Mouse (Mus musculus) neural tube, postnatal 0 days (tissue): ENCODE data around the gene Sun1. TPM values are rescaled to one million over a fixed set of nuclear protein-coding genes. Genes with fewer than 3 reads are reported as not detected.

Experiments
- polyA plus RNA-seq: library from polyadenylated mRNA; unstranded; fragments of >200 nt; fragmentation: Nextera tagmentation; extraction: Ambion mirVana; gene quantifications from 2 replicates; pipeline ENCODE4 v1.2.1, GENCODE M21; 2015

The Sun1 gene
- polyA plus RNA-seq = 31.2 and 34.3 TPM in 2 replicates

GRCm38 (mm10) chr5:139199995-139200769 is at the start of gene Sun1:
Sun1 (plus strand) TSS chr5:139200637.

DNA sequence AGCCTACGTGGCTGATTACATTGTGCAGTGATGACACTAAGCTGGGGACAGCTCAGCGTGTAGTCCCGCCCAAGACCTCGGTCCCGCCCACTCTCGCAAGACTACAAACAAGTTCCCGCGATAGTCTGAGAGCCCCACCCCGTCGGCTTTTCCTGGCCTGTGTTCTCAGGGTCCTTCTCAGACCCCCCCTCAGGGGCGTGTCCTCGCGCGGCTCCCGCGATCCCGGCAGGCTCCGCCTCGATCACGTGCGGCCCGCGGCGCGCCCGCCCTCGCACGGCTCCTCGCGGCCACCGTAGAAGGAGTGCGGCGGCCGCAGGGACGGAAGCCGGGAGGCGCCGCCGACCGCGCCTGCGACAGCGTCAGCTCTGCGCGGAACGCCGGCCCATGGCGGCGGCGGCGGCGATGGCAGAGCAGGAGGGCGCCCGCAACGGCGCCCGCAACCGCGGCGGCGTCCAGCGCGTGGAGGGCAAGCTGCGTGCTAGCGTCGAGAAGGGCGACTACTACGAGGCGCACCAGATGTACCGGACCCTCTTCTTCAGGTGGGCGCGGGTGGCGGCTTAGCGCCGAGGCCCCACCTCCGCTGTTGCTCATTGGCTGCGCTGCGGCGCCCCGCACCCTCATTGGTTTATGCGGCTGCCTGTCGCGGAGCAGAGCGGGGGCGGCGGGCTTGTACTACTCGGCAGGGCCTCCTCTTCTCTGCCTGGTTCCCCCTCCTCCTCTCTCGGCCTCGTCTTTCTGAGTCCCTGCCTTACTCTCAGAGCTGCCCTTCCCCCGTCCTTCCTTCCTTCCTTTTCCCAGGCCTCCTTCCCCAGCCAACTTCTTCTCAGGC is 51.9 kb downstream of the Sun1 start, which contains the start of gene Get4:
Get4 (plus strand) TSS at position 244 of the 829 bp plus-strand sequence.

Other genes starting within 250 kb of the Sun1 start
- gene Pdgfa, start 203.3 kb upstream of the Sun1 start, polyA plus RNA-seq = 63.1 and 71.3 TPM in 2 replicates
- 331 and 348 TPM in 2 replicates for gene Prkar1b, start 50.6 kb upstream of the Sun1 start, polyA plus RNA-seq
- 2.4 and 3.0 TPM in 2 replicates for gene Dnaaf5, start 50.4 kb upstream of the Sun1 start, polyA plus RNA-seq
- gene Get4, start 51.7 kb downstream of the Sun1 start, polyA plus RNA-seq = 131 and 137 TPM in 2 replicates
- 156 TPM in 2 replicates for gene Adap1, start 125.0 kb downstream of the Sun1 start, polyA plus RNA-seq
- 77.9 and 87.1 TPM in 2 replicates for gene Cox19, start 150.8 kb downstream of the Sun1 start, polyA plus RNA-seq
- not detected in 2 replicates for gene Cyp2w1, start 152.0 kb downstream of the Sun1 start, polyA plus RNA-seq
- gene Gpr146, start 177.1 kb downstream of the Sun1 start, polyA plus RNA-seq = 4.7 and 4.8 TPM in 2 replicates
- 0.31 and 0.49 TPM in 2 replicates for gene C130050O18Rik, start 204.6 kb downstream of the Sun1 start, polyA plus RNA-seq
- gene Gper1, start 222.5 kb downstream of the Sun1 start, polyA plus RNA-seq = 5.1 and 5.8 TPM in 2 replicates